In the genomic region with DNA sequence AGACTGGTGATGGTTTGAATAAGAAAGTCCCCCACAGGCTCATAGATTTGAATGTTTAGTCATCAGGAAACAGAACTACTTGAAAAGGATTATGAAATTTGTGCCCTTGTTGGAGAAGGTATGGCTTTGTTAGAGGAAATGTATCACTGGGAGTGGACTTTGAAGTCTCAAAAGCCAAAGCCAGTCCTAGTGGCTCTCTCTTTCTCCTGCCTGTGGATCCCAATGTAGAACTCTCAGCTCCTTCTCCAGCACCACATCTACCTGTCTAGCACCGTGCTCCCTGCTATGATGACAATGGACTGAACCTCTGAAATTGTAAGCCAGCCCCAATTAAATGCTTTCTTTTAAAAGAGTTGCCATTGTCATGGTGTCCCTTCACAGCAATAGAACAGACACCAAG, we compare ENCODE assay signal across 28 mouse cellular contexts.
"Had no signal": no experiment of that assay in that cellular context is flagged by ENCODE, and none has a peak within 500 bp of the region (broad histone marks: within the 10 kb centered on the region; RNA-seq: fewer than 3 reads in every experiment).

No protein-coding gene starts in this region.

- H3K27me3 ChIP-seq: embryonic facial prominence, embryonic 12.5 days; embryonic facial prominence, embryonic 13.5 days; embryonic facial prominence, embryonic 15.5 days; forebrain, embryonic 12.5 days; forebrain, embryonic 13.5 days; forebrain, embryonic 15.5 days had no signal

- DNase-seq: cerebellum, adult 2 months; cerebellum, adult 8-10 months; cerebellum, adult 9-10 months; cerebellum, adult 9-11 months; cerebellum, postnatal 10 days; cerebellum, postnatal 14 days; cerebellum, postnatal 25 days; cerebellum, postnatal 36 days; embryo, embryonic 11 days; forebrain, postnatal 0 days; gastrocnemius, adult 2 months; gastrocnemius, postnatal 10 days; gastrocnemius, postnatal 14 days; gastrocnemius, postnatal 25 days; gastrocnemius, postnatal 36 days; heart, adult 18-20 months; heart, adult 2 months had no signal

- ATAC-seq: forebrain, embryonic 13.5 days; forebrain, embryonic 14.5 days; forebrain, embryonic 15.5 days; forebrain, embryonic 16.5 days; forebrain, postnatal 0 days had no signal

- H3K4me1 ChIP-seq: embryonic facial prominence, embryonic 12.5 days; embryonic facial prominence, embryonic 13.5 days; forebrain, embryonic 10.5 days; forebrain, embryonic 13.5 days; forebrain, embryonic 15.5 days had no signal

- H3K4me2 ChIP-seq: embryonic facial prominence, embryonic 12.5 days; embryonic facial prominence, embryonic 13.5 days; embryonic facial prominence, embryonic 15.5 days; forebrain, embryonic 12.5 days; forebrain, embryonic 13.5 days; forebrain, embryonic 15.5 days had no signal

- H3K9me3 ChIP-seq: embryonic facial prominence, embryonic 10.5 days; embryonic facial prominence, embryonic 12.5 days; embryonic facial prominence, embryonic 13.5 days; embryonic facial prominence, embryonic 15.5 days; forebrain, embryonic 12.5 days; forebrain, embryonic 13.5 days; forebrain, embryonic 15.5 days had no signal

- H3K36me3 ChIP-seq: embryonic facial prominence, embryonic 10.5 days; embryonic facial prominence, embryonic 12.5 days; embryonic facial prominence, embryonic 13.5 days; embryonic facial prominence, embryonic 15.5 days; forebrain, embryonic 10.5 days; forebrain, embryonic 12.5 days; forebrain, embryonic 15.5 days had no signal

- H3K4me3 ChIP-seq: embryonic facial prominence, embryonic 10.5 days; embryonic facial prominence, embryonic 12.5 days; embryonic facial prominence, embryonic 13.5 days; embryonic facial prominence, embryonic 15.5 days; erythroblast, embryonic 14.5 days; forebrain, embryonic 10.5 days; forebrain, embryonic 12.5 days; forebrain, embryonic 13.5 days; forebrain, embryonic 15.5 days; gastrocnemius, adult 2 months; heart, adult 2 months had no signal

- H3K27ac ChIP-seq: embryonic facial prominence, embryonic 10.5 days; embryonic facial prominence, embryonic 12.5 days; embryonic facial prominence, embryonic 13.5 days; embryonic facial prominence, embryonic 15.5 days; forebrain, embryonic 10.5 days; forebrain, embryonic 12.5 days; forebrain, embryonic 13.5 days; forebrain, embryonic 15.5 days; gastrocnemius, adult 2 months; heart, adult 2 months had no signal

- H3K9ac ChIP-seq: embryonic facial prominence, embryonic 12.5 days; embryonic facial prominence, embryonic 13.5 days; embryonic facial prominence, embryonic 15.5 days; forebrain, embryonic 12.5 days; forebrain, embryonic 13.5 days; forebrain, embryonic 15.5 days; forebrain, postnatal 0 days had no signal
